Mouse (Mus musculus): ENCODE results near the gene Lamp2.

DNA sequence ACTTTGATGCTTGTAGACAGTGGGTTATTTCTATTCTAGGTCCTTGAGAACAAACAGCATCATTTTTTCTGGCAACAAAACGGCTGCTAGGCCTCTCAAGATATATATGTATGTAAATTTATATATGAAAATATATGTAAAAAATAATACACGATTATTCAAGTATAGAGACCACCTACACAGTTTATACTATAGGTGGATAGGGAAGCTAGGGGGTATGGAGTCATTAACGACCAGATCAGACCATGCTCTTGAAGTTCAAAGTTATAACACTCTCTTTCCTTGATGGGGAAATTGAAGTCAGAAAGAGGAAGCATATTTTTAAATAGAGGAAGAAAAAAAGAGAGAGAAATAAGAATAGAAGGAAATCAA, 367 bp upstream of the Lamp2 start:
- TF ChIP-seq CTCF (IDR thresholded peaks at IDR 0.05; ENCODE audit: low read depth), result no peak
- no peak for TF ChIP-seq EP300 (IDR thresholded peaks at IDR 0.05; ENCODE audit: low read depth)

All from heart, postnatal 0 days (tissue).